Mouse (Mus musculus) embryonic facial prominence, embryonic 14.5 days (tissue): Measurements from ENCODE around the gene Olfr748. TPM values are rescaled to one million over a fixed set of nuclear protein-coding genes. Genes with fewer than 3 reads are reported as not detected.
"Not testable (repeated sequence)": the region's sequence is repeated elsewhere in the genome, so short reads cannot be mapped to it uniquely, and the experiment has no call there.

ENCODE experiments used
- ATAC-seq: fragments of 200-750 bp; cut with Nextera tagmentation; 2 replicates; pipeline ENCODE4 v1.8.0; 2017; ENCODE audit warnings: low read depth, moderate number of reproducible peaks, moderate TSS enrichment
- DNase-seq: peaks from one replicate; pipeline ENCODE4 v3.0.0-alpha.2; 2015; ENCODE audit warnings: low spot score
- H3K27ac ChIP-seq: fragments of 300-500 bp; sonication (generic); replicated peaks from 2 replicates; pipeline ENCODE4 v1.5.1; 2014; ENCODE audit warnings: low read depth, mild to moderate bottlenecking, low read length, moderate library complexity
- H3K27me3 ChIP-seq: fragments of 300-500 bp; sonication (generic); replicated peaks from 2 replicates; pipeline ENCODE4 v1.6.1; 2014; ENCODE audit warnings: low read length; ENCODE audit not compliant: control insufficient read depth, insufficient read depth
- H3K36me3 ChIP-seq: fragments of 300-500 bp; sonication (generic); 2 replicates; pipeline ENCODE4 v1.6.1; 2014; ENCODE audit warnings: low read length, mixed read lengths; ENCODE audit not compliant: control insufficient read depth, insufficient read depth
- H3K4me1 ChIP-seq: fragments of 300-500 bp; sonication (generic); 2 replicates; pipeline ENCODE4 v1.6.1; 2014; ENCODE audit warnings: antibody characterized with exemption, low read length; ENCODE audit not compliant: control insufficient read depth, insufficient read depth
- H3K4me2 ChIP-seq: fragments of 300-500 bp; sonication (generic); 2 replicates; pipeline ENCODE4 v1.6.1; 2014; ENCODE audit warnings: low read depth, mild to moderate bottlenecking, low read length, moderate library complexity, mixed read lengths
- H3K4me3 ChIP-seq: fragments of 300-500 bp; sonication (generic); 2 replicates; pipeline ENCODE4 v1.5.1; 2014; ENCODE audit warnings: low read depth, mild to moderate bottlenecking, low read length
- H3K9ac ChIP-seq: fragments of 300-500 bp; sonication (generic); 2 replicates; pipeline ENCODE4 v1.6.1; 2014; ENCODE audit warnings: low read depth, mild to moderate bottlenecking, low read length, moderate library complexity, mixed read lengths
- H3K9me3 ChIP-seq: fragments of 300-500 bp; sonication (generic); 2 replicates; pipeline ENCODE4 v1.6.1; 2016; ENCODE audit warnings: low read length; ENCODE audit not compliant: control insufficient read depth
- WGBS: fragments of 180-500 bp; shearing (Covaris S2); extraction: QIAGEN DNeasy Blood & Tissue Kit; methylation state at CpG from one replicate; pipeline ENCODE4 v1.1.7; 2014; 5-methylcytosine and 5-hydroxymethylcytosine counted together
- polyA plus RNA-seq: library from polyadenylated mRNA; unstranded; fragments of >200 nt; fragmentation: Nextera tagmentation; extraction: Ambion mirVana; gene quantifications from 2 replicates; pipeline ENCODE4 v1.2.1, GENCODE M21; 2014

Gene Olfr748
- 0.10 and 0.31 TPM in 2 replicates for polyA plus RNA-seq

DNA sequence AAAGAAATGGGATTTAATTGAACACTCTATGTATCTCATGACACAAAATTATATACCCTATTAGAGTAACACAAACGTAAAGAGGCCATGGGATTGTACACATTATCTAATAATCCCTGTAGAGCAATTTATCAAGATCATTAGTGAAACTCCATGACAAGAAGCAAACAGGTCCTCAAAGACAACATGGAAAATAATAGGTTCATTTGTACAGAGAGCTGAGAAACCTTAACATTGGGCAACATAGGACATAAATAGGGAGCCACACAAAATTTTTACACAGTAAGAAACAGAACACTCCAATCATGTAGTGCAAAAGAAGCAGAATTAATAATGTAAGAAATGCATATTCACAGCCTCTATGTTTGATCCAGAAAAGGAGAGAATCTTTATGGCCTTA, at the start of gene Olfr748:
TSS of gene Olfr748 (plus strand) at position 301 of the 400 bp plus-strand sequence.
- Histone ChIP-seq H3K4me3 (no peak within 1 kb of the TSS), H3K4me2 (no peak within 1 kb of the TSS), H3K27me3 (no peaks in the 10 kb centered on the region), H3K27ac (no peak within 1 kb of the TSS), H3K36me3 (no peaks in the 10 kb centered on the region), H3K9me3 (no peaks in the 10 kb centered on the region), H3K4me1 (no peaks in the 10 kb centered on the region), H3K9ac (no peak within 1 kb of the TSS)
- DNase-seq (no peak), ATAC-seq (no peak)
- WGBS, result 61% methylated on average over 1 of the region's 1 CpGs

DNA sequence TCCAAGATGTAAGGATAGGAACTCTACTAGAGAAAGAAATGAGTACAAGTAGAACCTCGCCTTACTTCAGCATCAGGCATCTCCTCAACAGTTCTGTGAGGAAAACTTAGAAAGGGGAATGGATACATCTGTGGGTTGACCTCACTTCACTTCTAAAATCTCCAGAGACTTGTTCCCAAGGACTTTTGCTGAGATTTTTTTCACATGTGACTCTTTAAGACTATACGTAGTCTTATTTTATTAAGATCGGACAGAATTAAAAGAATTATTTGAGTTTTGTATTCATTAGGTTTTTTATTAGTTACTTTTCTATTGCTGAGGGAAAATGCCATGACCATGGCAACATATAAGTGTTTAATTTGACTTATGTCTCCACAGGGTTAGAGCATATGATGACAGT, 14.1 kb upstream of the Olfr748 start, which contains the start of gene Olfr747:
TSS of gene Olfr747 (minus strand) at position 101 of the 400 bp plus-strand sequence.
- H3K9ac ChIP-seq, result no peak within 1 kb of the TSS
- no peaks in the 10 kb centered on the region for H3K36me3 ChIP-seq
- no peaks in the 10 kb centered on the region for H3K9me3 ChIP-seq
- no peak within 1 kb of the TSS for H3K4me3 ChIP-seq
- no peak within 1 kb of the TSS for H3K4me2 ChIP-seq
- DNase-seq (no peak), ATAC-seq (no peak)
- H3K27me3 ChIP-seq, result no peaks in the 10 kb centered on the region
- no peak within 1 kb of the TSS for H3K27ac ChIP-seq
- 89% methylated on average over 3 of the region's 3 CpGs for WGBS
- no peaks in the 10 kb centered on the region for H3K4me1 ChIP-seq

DNA sequence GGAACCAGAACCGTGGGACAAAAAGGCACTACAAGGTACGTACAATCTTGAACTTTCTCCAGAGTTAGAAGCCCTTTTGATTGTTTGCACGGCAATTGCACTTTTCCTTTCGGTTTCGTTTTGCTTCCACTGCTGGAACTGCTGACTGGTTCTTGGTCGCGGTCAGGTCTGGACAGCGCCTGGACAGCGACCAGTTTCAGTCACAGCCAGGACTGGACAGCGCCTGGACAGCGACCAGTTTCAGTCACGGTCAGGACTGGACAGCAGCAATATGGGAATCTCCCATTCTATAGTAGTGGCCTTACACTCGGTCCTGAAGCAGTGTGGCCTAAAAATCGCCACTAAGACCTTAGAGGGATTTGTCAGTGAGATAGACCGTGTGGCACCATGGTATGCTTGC, 12.7 kb downstream of the Olfr748 start:
- ATAC-seq, H3K27me3 ChIP-seq, H3K4me2 ChIP-seq, DNase-seq, H3K4me1 ChIP-seq, H3K4me3 ChIP-seq, H3K27ac ChIP-seq, H3K36me3 ChIP-seq, H3K9ac ChIP-seq: not testable (repeated sequence)
- peaks cover 12% of the 10 kb centered on the region for H3K9me3 ChIP-seq
- whole genome bisulfite sequencing, result 90% methylated on average over 15 of the region's 15 CpGs

DNA sequence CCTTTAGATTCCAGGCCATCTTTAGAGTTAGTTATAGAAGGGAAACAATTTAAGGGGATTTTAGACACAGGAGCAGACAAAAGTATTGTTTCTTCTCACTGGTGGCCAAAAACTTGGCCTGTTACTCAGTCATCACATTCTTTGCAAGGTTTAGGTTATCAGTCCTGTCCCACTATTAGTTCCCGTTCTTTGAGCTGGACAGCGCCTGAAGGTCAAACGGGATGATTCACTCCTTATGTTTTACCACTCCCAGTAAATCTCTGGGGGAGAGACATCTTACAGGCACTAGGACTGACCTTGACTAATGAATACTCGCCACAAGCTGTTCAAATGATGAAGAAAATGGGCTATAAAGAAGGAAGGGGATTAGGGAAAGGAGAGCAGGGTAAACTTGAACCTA, 15.2 kb downstream of the Olfr748 start:
- not testable (repeated sequence) for ATAC-seq, H3K4me1 ChIP-seq, H3K27me3 ChIP-seq, H3K4me2 ChIP-seq, H3K36me3 ChIP-seq, H3K9ac ChIP-seq, H3K9me3 ChIP-seq, H3K27ac ChIP-seq, H3K4me3 ChIP-seq, DNase-seq
- 78% methylated on average over 3 of the region's 4 CpGs for WGBS

DNA sequence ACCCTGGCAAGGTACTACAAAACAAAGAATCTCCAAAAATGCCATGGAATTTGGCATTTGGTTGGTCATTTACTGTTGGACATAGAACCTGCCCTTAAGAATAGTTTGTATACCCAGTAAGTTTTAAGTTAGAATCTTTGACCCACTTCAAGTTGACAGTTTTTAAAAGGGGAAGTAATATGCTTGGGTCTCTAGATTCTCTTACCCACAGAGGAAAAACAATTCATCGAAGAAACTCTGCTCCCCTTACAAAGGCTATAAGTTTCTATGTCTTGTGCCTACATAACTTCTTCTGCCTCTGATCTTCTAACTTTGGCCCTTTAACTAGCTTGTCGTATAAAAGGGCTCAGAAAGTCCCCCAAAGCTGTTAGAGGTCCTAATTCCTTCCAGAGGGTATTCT, 33.2 kb downstream of the Olfr748 start:
- Histone ChIP-seq H3K4me2 (no peak overlapping the region), H3K36me3 (no peaks in the 10 kb centered on the region), H3K9ac (no peak overlapping the region), H3K4me3 (no peak overlapping the region), H3K4me1 (no peaks in the 10 kb centered on the region), H3K9me3 (no peaks in the 10 kb centered on the region), H3K27ac (no peak overlapping the region), H3K27me3 (no peaks in the 10 kb centered on the region)
- ATAC-seq, result no peak
- 62% methylated on average over 2 of the region's 2 CpGs for whole genome bisulfite sequencing
- no peak for DNase-seq

DNA sequence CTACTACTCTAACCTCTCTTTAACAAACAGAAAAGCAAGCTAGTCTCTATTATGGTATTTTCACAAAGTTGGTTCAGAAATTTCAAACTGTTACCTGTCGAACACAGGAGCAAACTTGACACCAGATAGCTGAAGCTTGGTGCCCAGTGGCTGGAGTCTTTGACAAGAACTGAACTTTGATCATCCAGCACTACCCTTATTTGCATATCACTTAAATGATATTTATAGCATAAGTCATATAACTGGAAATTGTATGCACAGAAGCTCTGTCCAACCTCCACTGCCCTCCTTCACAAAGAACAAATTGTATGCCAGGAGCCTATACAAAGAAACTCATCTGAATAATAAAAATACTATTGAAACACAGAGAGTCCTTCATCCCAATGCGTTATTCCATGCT, 34.4 kb downstream of the Olfr748 start:
- H3K4me1 ChIP-seq, result no peaks in the 10 kb centered on the region
- ATAC-seq (no peak), DNase-seq (no peak)
- H3K36me3 ChIP-seq, result no peaks in the 10 kb centered on the region
- 72% methylated on average over 2 of the region's 2 CpGs for WGBS
- H3K9me3 ChIP-seq, result no peaks in the 10 kb centered on the region
- no peak overlapping the region for H3K27ac ChIP-seq
- no peak overlapping the region for H3K4me2 ChIP-seq
- no peaks in the 10 kb centered on the region for H3K27me3 ChIP-seq
- H3K9ac ChIP-seq, result no peak overlapping the region
- H3K4me3 ChIP-seq, result no peak overlapping the region

DNA sequence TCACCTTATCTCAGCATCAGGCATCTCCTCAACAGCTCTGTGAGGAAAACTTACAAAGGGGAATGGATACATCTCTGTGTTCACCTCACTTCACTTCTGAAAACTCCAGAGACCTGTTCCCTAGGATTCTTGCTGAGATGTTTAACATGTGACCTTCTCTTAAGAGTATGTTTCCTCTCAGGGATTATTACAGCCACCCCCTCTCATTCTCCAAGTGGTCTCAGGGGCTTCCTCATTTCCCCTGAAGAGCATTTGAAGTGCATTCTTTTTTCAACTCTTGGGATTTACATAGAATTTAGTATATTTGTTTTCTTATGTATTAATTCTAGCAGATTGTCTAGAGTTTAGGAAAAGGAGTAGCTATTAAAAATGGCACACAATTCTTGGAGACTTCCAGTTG, 37.8 kb downstream of the Olfr748 start, which contains the start of gene Olfr749:
TSS of gene Olfr749 (minus strand) at position 101 of the 400 bp plus-strand sequence.
- H3K4me1 ChIP-seq, result no peaks in the 10 kb centered on the region
- H3K27ac ChIP-seq, result no peak within 1 kb of the TSS
- no peak for DNase-seq
- H3K4me2 ChIP-seq, result no peak within 1 kb of the TSS
- H3K36me3 ChIP-seq, result no peaks in the 10 kb centered on the region
- H3K4me3 ChIP-seq, result no peak within 1 kb of the TSS
- ATAC-seq, result no peak
- H3K9me3 ChIP-seq, result no peaks in the 10 kb centered on the region
- no peak within 1 kb of the TSS for H3K9ac ChIP-seq
- H3K27me3 ChIP-seq, result no peaks in the 10 kb centered on the region

DNA sequence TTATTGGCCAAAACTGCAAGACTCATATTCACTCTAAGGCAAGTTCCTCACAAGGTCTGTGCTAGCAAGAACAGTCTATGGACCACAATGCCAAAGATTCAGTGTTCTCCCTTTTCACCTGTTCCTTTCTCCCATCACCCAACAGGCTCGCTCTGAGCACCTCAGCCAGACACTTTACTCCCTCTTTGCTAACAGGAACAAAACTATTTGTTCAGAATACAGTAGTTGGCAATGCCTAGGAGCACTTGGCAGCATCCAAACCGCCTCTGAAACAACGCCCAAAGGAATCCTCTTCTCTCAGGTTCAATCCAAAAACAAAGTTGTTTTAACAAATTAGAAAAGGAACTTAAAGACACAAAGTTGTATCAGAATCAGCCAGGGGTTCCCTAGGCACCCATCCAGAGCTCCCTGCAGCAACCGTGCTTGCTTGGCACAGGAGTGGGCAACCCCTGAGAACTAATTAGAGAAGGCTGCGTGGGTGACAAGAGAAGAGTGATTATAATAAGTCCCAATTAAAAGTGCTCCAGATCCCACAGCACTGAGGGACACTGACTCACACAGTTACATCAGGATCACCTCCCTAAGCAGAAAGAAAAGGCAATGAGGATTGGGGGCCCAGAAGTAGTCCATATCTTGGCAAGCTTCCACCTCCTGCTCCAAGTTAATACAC, 51.4 kb downstream of the Olfr748 start:
- ATAC-seq, result peak; percentile 79; the same call in 1 of the 2 replicates

More for the DNA sequence above, 51.4 kb downstream of the Olfr748 start:
- 76% methylated on average over 5 of the region's 5 CpGs for WGBS
- no peak overlapping the region for H3K27ac ChIP-seq
- no peak overlapping the region for H3K4me3 ChIP-seq
- no peaks in the 10 kb centered on the region for H3K4me1 ChIP-seq
- DNase-seq, result peak; percentile 12
- H3K9ac ChIP-seq, result no peak overlapping the region
- H3K27me3 ChIP-seq, result no peaks in the 10 kb centered on the region
- 0 out of 2 replicates have a peak, but pooled peaks cover 6% of the 10 kb centered on the region for H3K36me3 ChIP-seq
- H3K9me3 ChIP-seq, result no peaks in the 10 kb centered on the region
- H3K4me2 ChIP-seq, result no peak overlapping the region
